Mouse (Mus musculus) cerebellum, adult 2 months (tissue): ENCODE data around the gene Ngfr.

Source experiments
- CTCF ChIP-seq: fragments of 200-500 bp; IDR thresholded peaks from 2 replicates; pipeline ENCODE4 v1.5.1; 2011; ENCODE audit warnings: low read depth, mild to moderate bottlenecking, control low read depth, low read length, moderate library complexity, borderline replicate concordance; ENCODE audit not compliant: insufficient read depth
- POLR2A ChIP-seq: fragments of 200-500 bp; IDR thresholded peaks from 2 replicates; pipeline ENCODE4 v1.6.1; 2011; ENCODE audit warnings: low read length, control low read depth, borderline replicate concordance; ENCODE audit not compliant: insufficient read depth

GRCm38 (mm10) chr11:95589195-95589594 is 1.7 kb upstream of the Ngfr start:
- TF ChIP-seq POLR2A (no peak), CTCF (no peak)
